Mouse (Mus musculus): ENCODE measurements around the gene Cnbp.

Gene Cnbp

GRCm38 (mm10) chr6:87804036-87804435, 46.9 kb downstream of the Cnbp start:
- DNase-seq, result no peak

- no peak for DNase-seq
Measured at GRCm38 (mm10) chr6:87802462-87802861, 48.4 kb downstream of the Cnbp start.

- no peak for DNase-seq
Measured at GRCm38 (mm10) chr6:87799576-87799975, 51.3 kb downstream of the Cnbp start.

GRCm38 (mm10) chr6:87797321-87797720, 53.6 kb downstream of the Cnbp start:
- no peak for DNase-seq

GRCm38 (mm10) chr6:87796251-87796880, 54.5 kb downstream of the Cnbp start:
- DNase-seq, result no peak

GRCm38 (mm10) chr6:87795385-87796150, 55.3 kb downstream of the Cnbp start:
- no peak for DNase-seq

- no peak for DNase-seq
Measured at GRCm38 (mm10) chr6:87793821-87794510, 56.9 kb downstream of the Cnbp start.
